Mouse (Mus musculus) embryonic stem cell, embryonic (primary cell): Measurements from ENCODE around the gene Ankrd31.
"Not testable (repeated sequence)": the region's sequence is repeated elsewhere in the genome, so short reads cannot be mapped to it uniquely, and the experiment has no call there.

ENCODE experiments used
- CTCF ChIA-PET, 4 experiments: fragments of 300-600 bp in 2 of 4; fragments of 350-600 bp in 2 of 4; sonication (Branson Sonifier 250); formaldehyde crosslinking; loops; one replicate each; lab custom pipeline; 2022; ENCODE audit warnings: inconsistent platforms in 2 of 4; lab: Charles Lee
- POLR2A ChIA-PET, 4 experiments: fragments of 300-600 bp in 2 of 4; fragments of 350-600 bp in 2 of 4; sonication (Branson Sonifier 250); formaldehyde crosslinking; loops; one replicate each; lab custom pipeline; 2022; ENCODE audit warnings: antibody characterized with exemption in 4 of 4, inconsistent platforms in 1 of 4; lab: Charles Lee

Ankrd31 gene

GRCm38 (mm10) chr13:96849752-96850151 lies 101.7 kb downstream of the Ankrd31 start:
- CTCF ChIA-PET = interaction anchor here in 1 of 4 experiments (0.6 kb wide), 1 partner anchor 718 kb away, joined by 3 read pairs; no protein-coding TSS in a partner anchor
- POLR2A ChIA-PET = interaction anchor here in 1 of 4 experiments (0.6 kb wide), 1 partner anchor 147 kb away, joined by 3 read pairs; no protein-coding TSS in a partner anchor

GRCm38 (mm10) chr13:96852133-96852532 lies 104.1 kb downstream of the Ankrd31 start:
- ChIA-PET POLR2A (interaction anchor here in 1 of 4 experiments (1.0 kb wide), 1 partner anchor 56 kb away, joined by 3 read pairs; no protein-coding TSS in a partner anchor), CTCF (interaction anchor here in 2 of 4 experiments (1.1 to 1.6 kb wide), 4 partner anchors 38 to 201 kb away, joined by 3 to 5 read pairs (median 4); no protein-coding TSS in a partner anchor)

DNA sequence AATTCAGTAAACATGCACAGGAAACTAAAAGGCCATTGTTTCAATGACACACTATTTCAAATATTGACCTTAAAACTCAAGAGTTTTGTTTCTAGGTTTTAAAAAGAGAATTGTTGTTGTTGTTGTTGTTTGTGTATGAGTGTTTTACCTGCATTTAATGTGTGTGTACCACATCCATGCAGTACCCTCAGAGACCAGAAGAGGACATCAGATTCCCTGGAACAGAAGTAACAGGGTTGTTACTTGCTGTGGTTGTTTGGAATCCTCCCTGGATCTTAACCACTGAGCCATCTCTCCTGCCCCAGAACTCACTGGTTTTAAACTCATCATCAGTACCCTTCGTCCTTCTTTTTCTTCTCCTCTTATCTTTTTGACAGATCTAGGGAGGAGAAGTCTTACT lies 105.2 kb downstream of the Ankrd31 start:
- CTCF ChIA-PET = no interaction called here
- POLR2A ChIA-PET = interaction anchor here in 1 of 4 experiments (0.6 kb wide), 1 partner anchor 384 kb away, joined by 4 read pairs; no protein-coding TSS in a partner anchor

DNA sequence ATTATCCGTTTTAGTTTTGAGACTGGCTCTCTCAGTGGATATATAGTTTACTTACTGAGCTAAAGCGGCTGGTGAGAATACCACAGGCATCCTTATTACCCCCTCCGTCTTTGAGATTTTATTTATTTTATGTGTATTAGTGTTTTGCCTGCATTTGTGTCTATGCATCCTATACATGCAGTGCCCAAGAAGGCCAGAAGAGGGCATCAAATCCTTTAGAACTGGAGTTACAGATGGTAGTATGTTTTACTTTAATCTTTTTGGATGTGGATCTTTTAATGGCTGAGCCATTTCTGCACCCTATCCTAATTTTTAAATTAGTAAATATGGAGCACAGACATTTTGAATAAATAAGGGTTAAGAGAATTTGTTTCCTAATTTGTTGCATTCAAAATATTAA lies 107.1 kb downstream of the Ankrd31 start:
- POLR2A ChIA-PET = no interaction called here
- CTCF ChIA-PET = interaction anchor here in 1 of 4 experiments (0.6 kb wide), 1 partner anchor 154 kb away, joined by 5 read pairs; no protein-coding TSS in a partner anchor

DNA sequence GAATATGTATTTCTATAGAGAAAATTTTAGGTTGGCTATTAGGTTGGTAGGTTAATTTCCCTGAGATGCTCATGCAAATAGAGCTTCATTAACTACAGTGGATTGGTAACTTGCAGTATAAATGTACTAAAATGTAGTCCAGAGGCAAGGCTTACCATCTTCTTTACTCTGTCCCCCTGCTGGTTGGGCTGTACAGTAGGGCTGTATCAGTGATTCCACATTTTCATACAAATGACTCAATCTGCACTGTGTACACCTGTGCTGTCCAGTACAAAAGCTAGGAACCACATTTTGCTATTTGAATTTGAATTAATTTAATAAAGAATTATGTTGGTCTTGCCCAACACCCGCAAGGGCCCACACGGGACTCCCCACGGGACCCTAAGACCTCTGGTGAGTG lies 111.1 kb downstream of the Ankrd31 start:
- POLR2A ChIA-PET = interaction anchor here in 2 of 4 experiments (1.2 to 2.6 kb wide), 2 partner anchors 9 kb away, joined by 3 to 13 read pairs; no protein-coding TSS in a partner anchor
- CTCF ChIA-PET = interaction anchor here in 1 of 4 experiments (0.5 to 0.6 kb wide), 2 partner anchors 42 to 125 kb away, joined by 4 to 5 read pairs; no protein-coding TSS in a partner anchor

DNA sequence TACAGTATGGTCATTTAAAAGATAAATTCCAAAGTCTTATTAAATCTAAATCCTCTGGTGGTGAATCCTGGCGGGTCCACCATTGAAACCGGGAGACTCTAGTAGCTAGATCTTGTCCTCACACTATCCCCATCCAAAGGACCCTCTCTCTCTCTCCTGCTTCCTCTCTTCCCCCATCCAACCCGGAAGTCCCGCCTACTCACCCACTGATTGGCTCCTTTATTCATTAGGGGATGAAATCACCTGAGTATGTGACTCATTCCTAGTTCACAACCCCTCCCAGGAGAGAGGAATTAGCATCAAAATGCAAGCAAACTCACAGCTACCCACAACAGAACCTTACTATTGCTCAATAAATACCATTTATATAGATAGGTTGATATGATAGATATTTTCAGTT lies 122.7 kb downstream of the Ankrd31 start:
- CTCF ChIA-PET = no interaction called here
- POLR2A ChIA-PET = interaction anchor here in 1 of 4 experiments (0.8 to 1.4 kb wide), 2 partner anchors 14 to 20 kb away, joined by 3 to 4 read pairs; no protein-coding TSS in a partner anchor

GRCm38 (mm10) chr13:96874071-96874470 lies 126.0 kb downstream of the Ankrd31 start:
- POLR2A ChIA-PET = interaction anchor here in 1 of 4 experiments (0.7 to 1.0 kb wide), 2 partner anchors 15 to 186 kb away, joined by 3 to 4 read pairs; no protein-coding TSS in a partner anchor

GRCm38 (mm10) chr13:96878220-96879057 lies 130.4 kb downstream of the Ankrd31 start:
- ChIA-PET POLR2A (interaction anchor here in 2 of 4 experiments (0.7 kb wide), 2 partner anchors 184 to 221 kb away, joined by 3 read pairs; partner anchors contain the start of gene Gm6169 (in 1 of the 2)), CTCF (interaction anchor here in 1 of 4 experiments (1.1 kb wide), 1 partner anchor 189 kb away, joined by 3 read pairs; the partner anchor contains the start of gene Fam169a)

More at GRCm38 (mm10) chr13:96874071-96874470, 126.0 kb downstream of the Ankrd31 start:
- CTCF ChIA-PET = no interaction called here

GRCm38 (mm10) chr13:96884534-96884933 lies 136.5 kb downstream of the Ankrd31 start:
- POLR2A ChIA-PET = interaction anchor here in 2 of 4 experiments (0.7 to 1.3 kb wide), 5 partner anchors 14 to 118 kb away, joined by 3 to 5 read pairs (median 4); no protein-coding TSS in a partner anchor

DNA sequence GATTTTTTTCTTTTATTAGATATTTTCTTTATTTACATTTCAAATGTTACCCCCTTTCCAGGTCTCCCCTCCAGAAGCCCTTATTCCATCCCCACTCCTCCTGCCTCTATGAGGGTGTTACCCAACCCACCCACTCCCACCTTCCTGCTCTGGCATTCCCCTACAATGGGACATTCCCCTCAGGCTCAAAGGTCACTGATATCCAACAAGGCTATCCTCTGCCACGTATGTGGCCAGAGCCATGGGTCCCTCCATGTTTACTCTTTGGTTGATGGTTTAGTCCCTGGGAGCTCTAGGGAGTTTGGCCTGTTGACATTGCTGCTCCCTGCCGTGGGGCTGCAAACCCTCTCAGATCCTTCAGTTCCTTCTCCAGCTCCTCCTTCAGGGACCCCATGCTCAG lies 141.9 kb downstream of the Ankrd31 start:
- ChIA-PET CTCF (interaction anchor here in 1 of 4 experiments (0.8 kb wide), 1 partner anchor 39 kb away, joined by 3 read pairs; no protein-coding TSS in a partner anchor), POLR2A (interaction anchor here in 1 of 4 experiments (0.7 kb wide), 1 partner anchor 206 kb away, joined by 3 read pairs; no protein-coding TSS in a partner anchor)

More at GRCm38 (mm10) chr13:96884534-96884933, 136.5 kb downstream of the Ankrd31 start:
- CTCF ChIA-PET = interaction anchor here in 1 of 4 experiments (0.8 kb wide), 1 partner anchor 114 kb away, joined by 4 read pairs; no protein-coding TSS in a partner anchor

GRCm38 (mm10) chr13:96895144-96895543 lies 147.1 kb downstream of the Ankrd31 start:
- POLR2A ChIA-PET = no interaction called here
- CTCF ChIA-PET = no interaction called here

DNA sequence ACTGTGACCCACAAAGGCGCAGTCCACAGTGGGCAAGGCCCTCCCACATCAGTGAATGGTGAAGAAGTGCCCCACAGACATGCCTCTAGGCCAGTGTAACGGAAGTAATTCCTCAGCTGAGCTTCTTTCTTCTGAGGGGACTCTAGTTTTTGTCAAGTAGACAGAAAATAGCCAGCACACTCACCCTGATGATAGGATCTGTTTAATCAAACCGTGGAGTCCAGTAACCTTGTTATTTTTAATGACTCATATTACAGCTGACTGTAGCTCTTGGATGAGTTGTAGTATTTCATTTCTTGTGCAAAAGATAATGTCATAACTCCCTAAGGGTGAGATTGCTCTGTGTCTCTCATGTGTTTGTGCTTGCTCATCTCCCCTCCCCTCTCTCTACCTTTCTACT lies 158.6 kb downstream of the Ankrd31 start:
- CTCF ChIA-PET = no interaction called here
- POLR2A ChIA-PET = interaction anchor here in 1 of 4 experiments (0.6 to 0.8 kb wide), 2 partner anchors 22 to 231 kb away, joined by 3 to 5 read pairs; no protein-coding TSS in a partner anchor

- POLR2A ChIA-PET = no interaction called here
These were observed 163.1 kb downstream of the Ankrd31 start for GRCm38 (mm10) chr13:96911202-96911601.

GRCm38 (mm10) chr13:96923134-96923533 lies 175.1 kb downstream of the Ankrd31 start:
- CTCF ChIA-PET = not testable (repeated sequence)
- POLR2A ChIA-PET = interaction anchor here in 1 of 4 experiments (5.3 kb wide), 1 partner anchor 17 kb away, joined by 69 read pairs; no protein-coding TSS in a partner anchor

More at GRCm38 (mm10) chr13:96911202-96911601, 163.1 kb downstream of the Ankrd31 start:
- CTCF ChIA-PET = no interaction called here

- ChIA-PET CTCF (interaction anchor here in 3 of 4 experiments (0.6 to 1.6 kb wide), 4 partner anchors 13 to 128 kb away, joined by 4 to 7 read pairs (median 6); no protein-coding TSS in a partner anchor), POLR2A (interaction anchor here in 2 of 4 experiments (0.5 to 5.3 kb wide), 12 partner anchors 9 to 1065 kb away, joined by 3 to 69 read pairs (median 4); partner anchors contain the start of gene Fam169a (in 1 of the 2))
These were observed 176.2 kb downstream of the Ankrd31 start, which contains the start of gene Gcnt4 for GRCm38 (mm10) chr13:96923999-96924961. Gcnt4 (plus strand) TSS chr13:96924689.

- CTCF ChIA-PET = interaction anchor here in 3 of 4 experiments (0.6 to 1.6 kb wide), 6 partner anchors 12 to 127 kb away, joined by 3 to 7 read pairs (median 4); no protein-coding TSS in a partner anchor
- POLR2A ChIA-PET = interaction anchor here in 3 of 4 experiments (0.6 to 5.3 kb wide), 13 partner anchors 8 to 1066 kb away, joined by 3 to 69 read pairs (median 5); partner anchors contain the start of genes Fam169a (in 1 of the 3) and Sv2c (in 1 of the 3)
These were observed 177.1 kb downstream of the Ankrd31 start for GRCm38 (mm10) chr13:96924985-96925745.
